Mouse (Mus musculus) regulatory T cell (primary cell): ENCODE measurements around the gene Gm7324.
"Not testable (repeated sequence)": the region's sequence is repeated elsewhere in the genome, so short reads cannot be mapped to it uniquely, and the experiment has no call there.

Source experiments
- in situ Hi-C: fragments of 300-600 bp; cut with MboI, MseI; formaldehyde crosslinking; loops from one replicate; pipeline ENCODE4 v1.15.1; 2025; ENCODE audit warnings: high pct_unique_total_duplicates

The Gm7324 gene

GRCm38 (mm10) chr14:43697621-43698020, at the start of gene Gm7324:
Gm7324 (plus strand) TSS chr14:43697828.
- in situ Hi-C loops = loop anchor here (10.0 to 25.0 kb wide), 2 partner anchors 847 to 1085 kb away; no protein-coding TSS in a partner anchor

GRCm38 (mm10) chr14:43677099-43677498, 20.5 kb upstream of the Gm7324 start, which contains the start of gene Gm8165:
Gm8165 (minus strand) TSS chr14:43677199.
- in situ Hi-C loops = loop anchor here (25.0 kb wide), 1 partner anchor 1065 kb away; no protein-coding TSS in a partner anchor

- in situ Hi-C loops = not testable (repeated sequence)
These were observed 29.8 kb downstream of the Gm7324 start, which contains the start of gene Gm16506 for GRCm38 (mm10) chr14:43727385-43727784. Gm16506 (minus strand) TSS chr14:43727485.

- in situ Hi-C loops = not testable (repeated sequence)
These were observed 49.9 kb downstream of the Gm7324 start, which contains the start of gene Gm6526 for GRCm38 (mm10) chr14:43747566-43747965. Gm6526 (plus strand) TSS chr14:43747866.
